Comparison of ENCODE assay signal across 9 mouse cellular contexts in genomic region chr9:121059286-121059685, GRCm38 (mm10).
A peak's percentile ranks its signal among the peaks of the same experiment; 100 is the strongest.
DNase-seq lines count a peak whose midpoint lies in the region; ATAC-seq and TF ChIP-seq lines count a peak whose summit lies in the region.
"Had no signal": no experiment of that assay in that cellular context is flagged by ENCODE, and none has a peak within 500 bp of the region (broad histone marks: within the 10 kb centered on the region; RNA-seq: fewer than 3 reads in every experiment).

No protein-coding gene starts in this region.

- no peak overlapping the region for H3K4me2 ChIP-seq in heart, postnatal 0 days (ENCODE audit: low read depth, low read length)
- H3K4me2 ChIP-seq in lung, postnatal 0 days (replicated peaks; ENCODE audit: low read depth, low read length) = no peak overlapping the region

- intact Hi-C loops in heart, postnatal 10 days (cut with DNase I) = no loop called here

- no peaks in the 10 kb centered on the region for H3K9me3 ChIP-seq in heart, postnatal 0 days (replicated peaks; ENCODE audit: control insufficient read depth, low read length)
- no peaks in the 10 kb centered on the region for H3K9me3 ChIP-seq in lung, postnatal 0 days (ENCODE audit: low read length)
- H3K9me3 ChIP-seq: midbrain, embryonic 10.5 days had no signal

- peak; percentile 61 for TF ChIP-seq CTCF in heart, postnatal 0 days (IDR thresholded peaks at IDR 0.05; ENCODE audit: low read depth)
- TF ChIP-seq CTCF in lung, postnatal 0 days (IDR thresholded peaks at IDR 0.05) = peak; percentile 68

- 96% methylated on average over 3 of the region's 3 CpGs for WGBS in heart, postnatal 0 days
- 94% methylated on average over 3 of the region's 3 CpGs for WGBS in lung, postnatal 0 days

- no peak for DNase-seq in heart, postnatal 0 days (ENCODE audit: low spot score)
- DNase-seq in heart, postnatal 10 days = no peak
- peak; percentile 18 for DNase-seq in CD4-positive helper T cell, adult 2 months (ENCODE audit: low read depth, low spot score)
- DNase-seq in T-cell, adult 2 months (ENCODE audit: low spot score) = peak; percentile 12
- peak; percentile 47 for DNase-seq in lung, postnatal 0 days (ENCODE audit: low spot score)
- no peak for DNase-seq in layer of hippocampus, postnatal 10 days (ENCODE audit: low spot score in 2 of 2)
- DNase-seq in gastrocnemius, postnatal 4 days (ENCODE audit: low spot score in 2 of 2) = no peak
- DNase-seq in Muller cell, postnatal 12 days (ENCODE audit: inconsistent ontology term) = no peak

- no peak overlapping the region for H3K27ac ChIP-seq in heart, postnatal 0 days (ENCODE audit: low read depth)
- H3K27ac ChIP-seq in lung, postnatal 0 days (ENCODE audit: low read length) = no peak overlapping the region
- H3K27ac ChIP-seq: midbrain, embryonic 10.5 days had no signal

- no peaks in the 10 kb centered on the region for H3K27me3 ChIP-seq in heart, postnatal 0 days (ENCODE audit: control insufficient read depth, insufficient read depth, low read length)
- no peaks in the 10 kb centered on the region for H3K27me3 ChIP-seq in lung, postnatal 0 days (replicated peaks; ENCODE audit: insufficient read depth, low read length)

- no peak overlapping the region for H3K4me3 ChIP-seq in heart, postnatal 0 days (ENCODE audit: low read depth, low read length)
- H3K4me3 ChIP-seq in lung, postnatal 0 days (ENCODE audit: low read depth, low read length) = no peak overlapping the region
- H3K4me3 ChIP-seq: midbrain, embryonic 10.5 days had no signal

- peak; percentile 59; the same call in 1 of the 2 replicates for ATAC-seq in heart, postnatal 0 days (ENCODE audit: insufficient read depth, low read depth)
- ATAC-seq in lung, postnatal 0 days = no peak

- no peak overlapping the region for H3K9ac ChIP-seq in heart, postnatal 0 days (replicated peaks; ENCODE audit: low read depth, low read length)
- no peak overlapping the region for H3K9ac ChIP-seq in lung, postnatal 0 days (replicated peaks; ENCODE audit: low read depth)

- no peaks in the 10 kb centered on the region for H3K36me3 ChIP-seq in heart, postnatal 0 days (replicated peaks; ENCODE audit: control insufficient read depth, insufficient read depth, low read length)
- H3K36me3 ChIP-seq in lung, postnatal 0 days (ENCODE audit: insufficient read depth, low read length) = no peaks in the 10 kb centered on the region
- H3K36me3 ChIP-seq: midbrain, embryonic 10.5 days had no signal

- peaks cover 11% of the 10 kb centered on the region; the same call in 1 of the 2 replicates for H3K4me1 ChIP-seq in heart, postnatal 0 days (ENCODE audit: control insufficient read depth, insufficient read depth)
- no peaks in the 10 kb centered on the region for H3K4me1 ChIP-seq in lung, postnatal 0 days (ENCODE audit: insufficient read depth, low read depth, low read length)

- no peak for TF ChIP-seq EP300 in heart, postnatal 0 days (IDR thresholded peaks at IDR 0.05; ENCODE audit: low read depth)
- TF ChIP-seq EP300 in lung, postnatal 0 days (IDR thresholded peaks at IDR 0.05) = no peak

Comparison
In these comparisons a context has a peak if more than half of its experiments do, and no peak if none do; other contexts are left out.
1. DNase-seq: peak in CD4-positive helper T cell, adult 2 months (single experiment), T-cell, adult 2 months (single experiment) and lung, postnatal 0 days (single experiment); none in heart, postnatal 0 days (single experiment), heart, postnatal 10 days (0 of 2), layer of hippocampus, postnatal 10 days (0 of 2), gastrocnemius, postnatal 4 days (0 of 2) and Muller cell, postnatal 12 days (single experiment).